Mouse (Mus musculus) midbrain, embryonic 11.5 days (tissue): ENCODE data around the gene Hoxa7. TPM values are rescaled to one million over a fixed set of nuclear protein-coding genes. Genes with fewer than 3 reads are reported as not detected.

Experiments
- ATAC-seq: fragments of 200-750 bp; cut with Nextera tagmentation; 2 replicates; pipeline ENCODE4 v1.8.0; 2017; ENCODE audit warnings: moderate TSS enrichment, moderate library complexity; ENCODE audit not compliant: low FRiP score
- DNase-seq: peaks from one replicate; pipeline ENCODE4 v3.0.0; 2015; ENCODE audit warnings: low spot score; ENCODE audit errors: missing footprints
- H3K27ac ChIP-seq: fragments of 300-500 bp; sonication (generic); 2 replicates; pipeline ENCODE4 v1.5.1; 2014; ENCODE audit warnings: low read depth, low read length
- H3K27me3 ChIP-seq: fragments of 300-500 bp; sonication (generic); 2 replicates; pipeline ENCODE4 v1.6.1; 2014; ENCODE audit warnings: mild to moderate bottlenecking, low read length, moderate library complexity, mixed read lengths; ENCODE audit not compliant: control insufficient read depth, insufficient read depth
- H3K36me3 ChIP-seq: fragments of 300-500 bp; sonication (generic); 2 replicates; pipeline ENCODE4 v1.6.1; 2014; ENCODE audit warnings: mild to moderate bottlenecking, low read length, moderate library complexity, mixed read lengths; ENCODE audit not compliant: control insufficient read depth, insufficient read depth
- H3K4me1 ChIP-seq: fragments of 300-500 bp; sonication (generic); 2 replicates; pipeline ENCODE4 v1.6.1; 2014; ENCODE audit warnings: low read length; ENCODE audit not compliant: control insufficient read depth, insufficient read depth
- H3K4me2 ChIP-seq: fragments of 300-500 bp; sonication (generic); 2 replicates; pipeline ENCODE4 v1.6.1; 2014; ENCODE audit warnings: mild to moderate bottlenecking, moderate library complexity
- H3K4me3 ChIP-seq: fragments of 300-500 bp; sonication (generic); 2 replicates; pipeline ENCODE4 v1.5.1; 2014; ENCODE audit warnings: low read depth, low read length
- H3K9ac ChIP-seq: fragments of 300-500 bp; sonication (generic); 2 replicates; pipeline ENCODE4 v1.6.1; 2014; ENCODE audit warnings: low read length
- H3K9me3 ChIP-seq: fragments of 300-500 bp; sonication (generic); 2 replicates; pipeline ENCODE4 v1.6.1; 2016; ENCODE audit warnings: low read length; ENCODE audit not compliant: control insufficient read depth
- WGBS: fragments of 180-500 bp; shearing (Covaris S2); extraction: QIAGEN DNeasy Blood & Tissue Kit; methylation state at CpG from one replicate; pipeline ENCODE4 v1.1.7; 2014; 5-methylcytosine and 5-hydroxymethylcytosine counted together
- polyA plus RNA-seq: library from polyadenylated mRNA; unstranded; fragments of >200 nt; fragmentation: Nextera tagmentation; extraction: Ambion mirVana; gene quantifications from 2 replicates; pipeline ENCODE4 v1.2.1, GENCODE M21; 2014

The Hoxa7 gene
- polyA plus RNA-seq, 1 experiment from 2014 or later, result not detected

DNA sequence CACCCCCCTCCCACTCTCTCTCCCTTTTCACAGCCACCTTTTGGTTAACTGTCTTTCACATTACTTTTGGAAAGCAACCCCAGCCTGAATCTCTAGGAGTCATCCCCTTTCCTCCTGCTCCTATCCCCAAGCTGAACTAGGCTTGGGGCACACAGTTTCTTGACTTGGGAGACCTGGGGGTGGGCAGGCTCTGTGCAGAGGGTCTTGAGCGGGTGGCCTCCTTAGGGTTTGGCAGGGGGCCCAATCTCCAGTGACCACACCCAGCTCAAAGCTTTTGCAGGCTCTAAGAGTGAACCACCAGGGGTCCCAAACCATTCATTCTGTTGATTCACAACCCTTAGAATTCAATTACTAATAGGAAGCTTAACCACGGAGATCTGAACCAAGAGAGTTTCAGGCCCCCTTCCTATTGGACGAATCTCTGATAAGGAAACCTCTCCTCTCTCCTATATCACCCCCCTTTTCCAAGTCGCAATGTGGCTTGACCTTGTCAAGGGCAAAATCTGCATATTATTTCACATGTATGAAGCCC is 21.2 kb upstream of the Hoxa7 start:
- H3K4me1 ChIP-seq, result no peaks in the 10 kb centered on the region
- no peaks in the 10 kb centered on the region for H3K9me3 ChIP-seq
- no peak overlapping the region for H3K4me3 ChIP-seq
- H3K9ac ChIP-seq, result no peak overlapping the region
- no peak overlapping the region for H3K4me2 ChIP-seq
- ATAC-seq (no peak), DNase-seq (no peak)
- no peak overlapping the region for H3K27ac ChIP-seq
- peaks cover 98% of the 10 kb centered on the region for H3K27me3 ChIP-seq
- no peaks in the 10 kb centered on the region for H3K36me3 ChIP-seq
- 3% methylated on average over 4 of the region's 4 CpGs for WGBS

DNA sequence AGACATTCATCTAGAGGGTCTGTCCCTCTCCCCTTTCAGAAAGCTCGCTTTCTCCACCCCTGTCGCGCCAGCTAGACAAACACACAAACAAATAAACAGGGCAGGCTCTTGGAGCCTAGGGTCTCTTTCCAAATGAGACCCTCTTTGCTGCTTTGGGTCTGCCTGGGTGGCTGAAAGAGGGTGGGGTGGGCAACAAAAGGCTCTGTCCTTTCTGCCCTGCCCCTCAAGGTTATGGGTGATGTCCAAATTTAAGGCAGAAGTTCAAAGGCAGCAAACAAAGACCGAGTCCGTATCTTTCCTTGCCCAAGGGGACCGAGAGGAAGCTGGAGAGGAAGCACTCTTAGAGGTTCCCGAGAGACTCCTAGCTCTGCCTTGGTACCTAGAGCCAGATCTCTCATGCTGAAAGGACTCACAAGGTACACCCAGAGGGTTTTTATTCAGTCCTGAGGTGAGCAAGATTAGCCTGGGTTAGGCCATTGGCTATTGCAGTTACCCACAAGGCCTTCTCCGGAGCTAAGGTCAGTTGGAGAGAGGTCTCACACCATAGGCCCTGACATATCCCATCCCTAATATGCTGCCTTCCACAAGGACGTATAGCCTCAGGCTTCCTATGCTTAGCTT is 19.5 kb upstream of the Hoxa7 start:
- no peak overlapping the region for H3K27ac ChIP-seq
- H3K4me1 ChIP-seq, result no peaks in the 10 kb centered on the region
- no peak overlapping the region for H3K4me3 ChIP-seq
- no peaks in the 10 kb centered on the region for H3K36me3 ChIP-seq
- H3K9ac ChIP-seq, result no peak overlapping the region
- ATAC-seq (no peak), DNase-seq (no peak)
- no peaks in the 10 kb centered on the region for H3K9me3 ChIP-seq
- WGBS, result 6% methylated on average over 9 of the region's 9 CpGs
- no peak overlapping the region for H3K4me2 ChIP-seq
- H3K27me3 ChIP-seq, result peaks cover 98% of the 10 kb centered on the region

DNA sequence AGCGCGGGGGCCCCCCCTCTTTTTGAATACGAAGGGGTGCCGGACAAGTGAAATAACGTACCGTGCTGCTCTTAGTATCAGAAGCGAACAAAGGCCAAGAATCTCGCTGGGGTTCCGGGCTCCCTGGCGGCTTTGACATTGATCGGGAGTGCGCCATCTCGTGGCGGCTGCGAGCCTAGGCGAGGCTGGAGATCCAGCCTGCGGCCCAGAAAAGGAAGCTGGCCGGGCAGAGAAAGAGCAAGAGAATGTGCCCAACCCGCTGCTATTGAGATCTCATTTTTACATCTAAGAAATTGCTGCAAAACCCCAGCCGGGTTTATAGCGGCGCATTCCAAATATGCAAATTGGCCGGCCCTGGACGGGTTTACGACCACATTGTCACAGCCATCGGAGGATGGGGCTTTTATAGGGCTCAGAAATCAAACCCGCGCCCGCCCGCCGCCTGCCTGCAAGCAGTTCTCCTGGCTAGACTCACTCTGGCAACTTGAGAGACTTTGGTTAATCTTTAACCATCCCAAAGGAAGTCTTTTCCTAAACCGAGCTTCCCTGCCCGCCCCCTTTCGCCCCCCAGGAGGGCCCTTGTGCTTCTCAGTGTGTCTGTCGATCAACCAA is 18.8 kb upstream of the Hoxa7 start, which contains the start of gene Hoxa10:
Gene Hoxa10, minus strand, starts transcription at position 466 of the 612 bp plus-strand sequence.
- Histone ChIP-seq H3K27ac (no peak within 1 kb of the TSS), H3K27me3 (peaks cover 98% of the 10 kb centered on the region), H3K36me3 (no peaks in the 10 kb centered on the region), H3K9me3 (no peaks in the 10 kb centered on the region), H3K9ac (no peak within 1 kb of the TSS), H3K4me3 (no peak within 1 kb of the TSS), H3K4me2 (no peak within 1 kb of the TSS), H3K4me1 (no peaks in the 10 kb centered on the region)
- ATAC-seq, result 0 out of 2 replicates have a peak, but pooled peaks have one; percentile 57
- under 1% methylated on average over 35 of the region's 35 CpGs for WGBS
- peak; percentile 99 for DNase-seq

DNA sequence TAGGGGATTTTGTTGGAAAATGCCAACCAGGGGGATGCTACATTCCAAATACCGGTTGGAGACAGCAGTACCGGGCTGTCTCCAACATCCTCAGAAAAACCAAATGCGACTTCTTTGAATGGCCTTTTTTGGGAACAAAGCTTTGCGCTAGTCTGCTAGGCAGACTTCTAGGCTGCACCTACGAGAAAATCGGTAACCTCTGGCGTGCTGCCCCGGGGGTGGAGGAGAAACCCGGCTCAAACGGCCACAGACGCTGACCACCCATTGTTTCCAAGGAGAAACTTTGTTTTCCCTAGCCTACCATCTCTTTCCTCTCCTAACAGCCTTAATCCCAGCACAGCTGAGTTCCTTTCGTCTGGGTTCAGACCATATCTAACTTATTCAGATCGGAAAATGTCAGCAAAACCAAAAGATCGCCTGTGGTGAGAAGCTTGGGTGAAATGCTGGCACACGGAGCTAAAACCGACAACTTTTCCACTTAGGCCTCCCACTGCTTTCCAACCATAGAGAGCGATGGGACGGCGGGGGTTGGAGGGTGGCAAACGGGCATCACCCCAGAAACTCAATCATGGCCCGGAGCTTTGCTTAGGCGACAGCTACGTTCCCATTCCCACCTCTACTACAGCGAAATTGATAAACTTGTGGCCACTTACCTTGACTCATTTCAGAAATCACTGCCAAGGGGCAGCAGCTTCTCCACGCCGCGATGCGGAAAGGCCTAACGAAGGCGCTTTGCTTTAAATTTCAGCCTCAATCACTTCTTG is 18.2 kb upstream of the Hoxa7 start:
- H3K36me3 ChIP-seq, result no peaks in the 10 kb centered on the region
- H3K4me3 ChIP-seq, result no peak overlapping the region
- 3% methylated on average over 30 of the region's 30 CpGs for WGBS
- H3K9me3 ChIP-seq, result no peaks in the 10 kb centered on the region
- H3K9ac ChIP-seq, result no peak overlapping the region
- H3K27ac ChIP-seq, result no peak overlapping the region
- no peak overlapping the region for H3K4me2 ChIP-seq
- no peaks in the 10 kb centered on the region for H3K4me1 ChIP-seq
- DNase-seq (no peak), ATAC-seq (no peak)
- peaks cover 98% of the 10 kb centered on the region for H3K27me3 ChIP-seq

DNA sequence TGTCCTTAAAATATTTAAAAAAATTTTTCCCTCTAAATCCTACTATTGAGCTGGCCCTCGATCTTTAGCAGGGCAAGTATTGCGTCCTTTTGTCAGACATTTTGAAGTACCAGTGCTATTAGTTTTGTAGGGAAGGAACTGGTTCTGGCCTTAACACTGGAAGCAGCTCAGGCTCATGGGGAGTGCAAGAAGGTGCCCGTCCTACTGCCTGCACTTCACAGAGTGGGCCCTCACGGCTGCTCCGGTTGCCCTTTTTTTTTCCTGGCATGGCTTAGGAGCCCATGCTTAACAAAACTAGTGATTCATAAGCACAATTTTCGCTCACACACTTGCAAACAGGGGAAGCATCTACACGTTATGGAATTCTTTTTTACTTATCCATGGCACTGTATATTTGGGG is 17.3 kb upstream of the Hoxa7 start:
- ATAC-seq (no peak), DNase-seq (no peak)

DNA sequence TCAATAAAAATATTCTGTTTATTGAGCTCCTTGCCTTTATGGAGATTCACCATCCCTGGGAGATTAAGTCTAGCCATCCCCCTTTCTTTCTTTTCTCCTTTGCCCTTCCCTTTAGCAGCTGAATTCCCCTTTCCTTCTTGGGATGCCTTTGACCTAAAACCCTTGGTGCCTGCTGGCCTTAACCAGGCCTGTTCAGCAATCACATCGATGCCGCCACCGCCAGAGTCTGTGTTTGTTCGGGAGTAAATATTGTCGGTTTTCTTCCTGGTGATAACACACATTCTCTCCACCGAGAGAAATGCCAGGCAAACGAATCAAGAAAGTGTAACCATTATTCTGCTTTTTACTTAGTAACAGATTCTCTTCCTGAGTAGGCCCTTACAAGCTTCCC is 16.5 kb upstream of the Hoxa7 start:
- no peaks in the 10 kb centered on the region for H3K9me3 ChIP-seq
- no peak overlapping the region for H3K4me3 ChIP-seq
- no peak overlapping the region for H3K9ac ChIP-seq
- 2% methylated on average over 7 of the region's 7 CpGs for WGBS
- H3K36me3 ChIP-seq, result no peaks in the 10 kb centered on the region
- no peak for ATAC-seq
- no peak for DNase-seq
- no peaks in the 10 kb centered on the region; the same call in 1 of the 2 replicates for H3K4me1 ChIP-seq
- no peak overlapping the region for H3K4me2 ChIP-seq
- H3K27ac ChIP-seq, result no peak overlapping the region
- H3K27me3 ChIP-seq, result peaks cover 99% of the 10 kb centered on the region

More for the DNA sequence above, 17.3 kb upstream of the Hoxa7 start:
- Histone ChIP-seq H3K9me3 (no peaks in the 10 kb centered on the region), H3K4me3 (no peak overlapping the region), H3K27me3 (peaks cover 99% of the 10 kb centered on the region), H3K4me2 (no peak overlapping the region), H3K27ac (no peak overlapping the region), H3K36me3 (no peaks in the 10 kb centered on the region), H3K9ac (no peak overlapping the region), H3K4me1 (no peaks in the 10 kb centered on the region; the same call in 1 of the 2 replicates)
- under 1% methylated on average over 7 of the region's 7 CpGs for WGBS

DNA sequence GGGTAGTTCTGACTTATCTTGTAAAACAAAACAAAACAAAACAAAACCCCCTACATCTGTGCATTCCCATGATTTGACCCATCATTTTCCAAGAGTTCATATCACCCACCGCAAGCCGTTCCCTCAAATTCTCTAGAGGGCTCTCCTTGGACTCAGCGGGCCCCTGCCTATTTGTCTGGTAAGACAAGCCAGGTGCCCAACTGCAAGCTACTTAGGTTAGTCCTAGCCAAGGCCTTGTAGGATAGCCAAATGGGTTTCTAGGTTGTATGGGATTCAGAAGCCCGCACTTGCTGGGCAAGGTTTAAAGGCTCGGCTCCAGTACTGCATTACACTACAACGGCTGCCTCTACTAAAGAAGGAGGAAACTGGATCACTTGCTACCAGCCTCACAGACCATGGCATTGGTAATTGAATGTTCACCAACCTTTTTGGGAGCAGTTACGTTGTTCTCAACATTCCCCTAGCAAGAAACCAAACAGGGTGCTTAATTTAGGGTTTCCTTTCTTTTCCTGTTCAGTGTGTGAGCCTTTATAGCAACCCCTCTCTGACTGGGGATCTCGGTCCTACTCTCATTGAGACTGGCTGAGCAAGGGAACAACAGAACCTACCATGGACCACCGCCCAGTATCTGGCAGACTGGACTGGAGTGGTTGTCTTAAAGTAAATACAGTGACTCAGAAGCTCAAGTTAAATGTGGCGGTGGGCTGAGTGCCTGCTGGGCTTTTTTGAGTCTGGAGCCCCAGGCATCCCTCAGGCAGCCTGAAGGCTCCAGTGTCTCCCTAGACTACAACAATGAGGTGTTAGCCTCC is 15.9 kb upstream of the Hoxa7 start:
- WGBS, result 8% methylated on average over 10 of the region's 10 CpGs
- Histone ChIP-seq H3K4me1 (no peaks in the 10 kb centered on the region; the same call in 1 of the 2 replicates), H3K9me3 (no peaks in the 10 kb centered on the region), H3K4me2 (no peak overlapping the region), H3K9ac (no peak overlapping the region), H3K27ac (no peak overlapping the region), H3K36me3 (no peaks in the 10 kb centered on the region), H3K27me3 (peaks cover 99% of the 10 kb centered on the region), H3K4me3 (no peak overlapping the region)
- no peak for DNase-seq
- no peak for ATAC-seq

DNA sequence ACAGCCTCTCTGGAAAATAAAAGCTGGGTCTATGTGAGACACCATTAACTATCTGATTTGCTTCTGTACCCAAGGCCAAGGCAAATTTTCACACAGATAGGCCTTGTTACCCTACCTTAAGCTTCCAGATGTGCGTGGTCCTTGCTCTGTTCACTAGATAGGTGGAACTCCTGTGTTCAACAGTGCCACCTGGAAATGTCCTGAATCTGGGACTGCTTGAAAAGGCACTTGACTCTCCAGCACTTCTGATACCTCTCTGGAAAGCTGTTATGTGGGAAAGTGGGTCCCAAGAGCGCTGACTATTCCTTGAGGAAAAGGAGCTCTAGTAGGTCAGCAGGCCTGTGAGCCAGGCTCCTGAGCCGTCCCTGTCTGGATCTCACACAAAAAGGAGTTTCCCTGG is 15.2 kb upstream of the Hoxa7 start:
- Histone ChIP-seq H3K27ac (no peak overlapping the region), H3K4me2 (no peak overlapping the region), H3K9ac (no peak overlapping the region), H3K4me1 (no peaks in the 10 kb centered on the region; the same call in 1 of the 2 replicates), H3K27me3 (peaks cover 99% of the 10 kb centered on the region), H3K36me3 (no peaks in the 10 kb centered on the region), H3K9me3 (no peaks in the 10 kb centered on the region), H3K4me3 (no peak overlapping the region)
- no peak for DNase-seq
- 12% methylated on average over 3 of the region's 3 CpGs for WGBS
- ATAC-seq, result no peak
